Mouse (Mus musculus) MEL (cell line): Measurements from ENCODE around the gene Ak3.

Experiments
- BHLHE40 ChIP-seq: IDR thresholded peaks from 2 replicates; pipeline ENCODE4 v1.6.1; 2012; ENCODE audit warnings: low read depth, mild to moderate bottlenecking, inconsistent platforms, low read length, improper control_type of control experiment, borderline replicate concordance
- CHD2 ChIP-seq: IDR thresholded peaks from 2 replicates; pipeline ENCODE4 v1.6.1; 2011; ENCODE audit warnings: low read length, improper control_type of control experiment
- CTCF ChIP-seq, 3 experiments: IDR thresholded peaks in 2 of 3; conservative IDR thresholded peaks in 1 of 3; 2 replicates each; pipeline ENCODE4 v1.5.1; 2011 to 2012; ENCODE audit warnings: low read length in 3 of 3, low read depth in 2 of 3, mild to moderate bottlenecking in 2 of 3, improper control_type of control experiment in 1 of 3, inconsistent platforms in 1 of 3, mixed read lengths in 1 of 3, moderate library complexity in 1 of 3; ENCODE audit not compliant: control insufficient read depth in 1 of 3, insufficient read depth in 1 of 3, poor library complexity in 1 of 3, severe bottlenecking in 1 of 3
- GATA1 ChIP-seq: IDR thresholded peaks from 2 replicates; pipeline ENCODE4 v1.6.1; 2011; ENCODE audit warnings: low read depth, low read length, improper control_type of control experiment
- JUND ChIP-seq: IDR thresholded peaks from 2 replicates; pipeline ENCODE4 v1.6.1; 2011; ENCODE audit warnings: low read depth, mild to moderate bottlenecking, improper control_type of control experiment, low read length
- MYB ChIP-seq: IDR thresholded peaks from 2 replicates; pipeline ENCODE4 v1.6.1; 2011; ENCODE audit warnings: mild to moderate bottlenecking, low read depth, low read length, improper control_type of control experiment
- POLR2A ChIP-seq, 2 experiments: IDR thresholded peaks; 2 replicates each; pipeline ENCODE4 v1.6.1; 2011 to 2012; ENCODE audit warnings: low read length in 2 of 2, mild to moderate bottlenecking in 2 of 2, control low read depth in 1 of 2, improper control_type of control experiment in 1 of 2, low read depth in 1 of 2, moderate library complexity in 1 of 2; ENCODE audit not compliant: control insufficient read depth in 1 of 2, insufficient read depth in 1 of 2, poor library complexity in 1 of 2
- POLR2AphosphoS5 ChIP-seq: IDR thresholded peaks from 2 replicates; pipeline ENCODE4 v1.6.1; 2012; ENCODE audit warnings: low read depth, borderline replicate concordance, mild to moderate bottlenecking, inconsistent platforms, low read length, moderate library complexity, mixed read lengths
- SIN3A ChIP-seq: IDR thresholded peaks from 2 replicates; pipeline ENCODE4 v1.6.1; 2012; ENCODE audit warnings: low read length, improper control_type of control experiment, inconsistent platforms
- TCF12 ChIP-seq: IDR thresholded peaks from 2 replicates; pipeline ENCODE4 v1.6.1; 2014; ENCODE audit warnings: low read depth, mild to moderate bottlenecking, inconsistent platforms, low read length, improper control_type of control experiment, moderate library complexity
- ZC3H11A ChIP-seq: IDR thresholded peaks from 2 replicates; pipeline ENCODE4 v1.6.1; 2012; ENCODE audit warnings: low read depth, mild to moderate bottlenecking, inconsistent platforms, low read length, improper control_type of control experiment
- ZNF384 ChIP-seq: IDR thresholded peaks from 2 replicates; pipeline ENCODE4 v1.6.1; 2012; ENCODE audit warnings: low read depth, mild to moderate bottlenecking, inconsistent platforms, low read length, improper control_type of control experiment

- TF ChIP-seq POLR2A (IDR thresholded peaks at IDR 0.05; ENCODE audit: control insufficient read depth in 1 of 2, insufficient read depth in 1 of 2, low read depth in 1 of 2, low read length in 2 of 2, poor library complexity in 1 of 2) (no peak), JUND (no peak), MYB (no peak), TCF12 (no peak), SIN3A (no peak; the same call in 1 of the 2 replicates), CTCF (IDR thresholded peaks at IDR 0.05 in 2 of 3, conservative IDR thresholded peaks at IDR 0.05 in 1 of 3; ENCODE audit: control insufficient read depth in 1 of 3, insufficient read depth in 1 of 3, low read depth in 2 of 3, low read length in 3 of 3, poor library complexity in 1 of 3, severe bottlenecking in 1 of 3) (no peak), ZNF384 (no peak), POLR2AphosphoS5 (no peak), BHLHE40 (no peak), ZC3H11A (no peak), GATA1 (no peak), CHD2 (no peak)
Measured at GRCm38 (mm10) chr19:29045956-29046650, 1.7 kb downstream of the Ak3 start.
